In the genomic region with DNA sequence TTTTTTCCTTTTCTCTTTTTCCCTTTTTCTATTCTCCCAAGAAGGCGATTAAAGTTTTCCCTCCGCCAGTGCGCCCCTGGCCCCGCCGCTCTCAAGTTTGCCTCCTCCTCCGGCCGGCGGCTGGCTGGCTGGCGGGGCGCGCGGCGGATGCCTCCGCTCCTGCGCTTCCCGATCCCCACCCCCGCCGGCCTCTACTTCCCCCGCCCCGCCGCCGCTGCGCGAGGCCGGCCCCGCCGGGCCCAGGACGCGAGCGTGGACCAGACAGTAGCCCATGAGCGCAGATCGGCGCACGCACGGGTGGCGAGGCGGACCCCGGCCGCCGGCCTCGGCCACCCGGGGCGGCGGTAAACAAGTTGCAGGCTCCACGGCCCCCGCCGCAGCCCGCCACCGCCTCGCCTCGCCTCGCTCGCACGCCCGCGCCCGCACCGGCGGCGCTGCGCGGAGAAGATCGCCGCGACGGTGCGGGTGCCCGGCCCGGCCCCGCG, we compare ENCODE assay signal across 7 mouse cellular contexts. TPM values are rescaled to one million over a fixed set of nuclear protein-coding genes. Genes with fewer than 3 reads are reported as not detected.
DNase-seq lines count a peak whose midpoint lies in the region; ATAC-seq and TF ChIP-seq lines count a peak whose summit lies in the region.

No protein-coding gene starts in this region.

- H3K9ac ChIP-seq in liver, embryonic 12.5 days: peak overlapping the region; percentile 73
- H3K9ac ChIP-seq in stomach, postnatal 0 days (ENCODE audit: low read length): peak overlapping the region; percentile 93

- under 1% methylated on average over 71 of the region's 71 CpGs for WGBS in embryonic facial prominence, embryonic 10.5 days
- WGBS in liver, embryonic 12.5 days (ENCODE audit: insufficient replicate concordance): under 1% methylated on average over 64 of the region's 71 CpGs
- WGBS in stomach, postnatal 0 days: under 1% methylated on average over 61 of the region's 71 CpGs

- ATAC-seq in liver, embryonic 12.5 days: peak; percentile 48
- peak; percentile 74 for ATAC-seq in stomach, postnatal 0 days (ENCODE audit: low FRiP score, low TSS enrichment)

- peak overlapping the region; percentile 98 for H3K27ac ChIP-seq in embryonic facial prominence, embryonic 10.5 days (replicated peaks)
- peak overlapping the region; percentile 72 for H3K27ac ChIP-seq in liver, embryonic 12.5 days
- peak overlapping the region; percentile 97 for H3K27ac ChIP-seq in stomach, postnatal 0 days (replicated peaks)

- H3K4me1 ChIP-seq in embryonic facial prominence, embryonic 10.5 days: peaks cover 26% of the 10 kb centered on the region
- H3K4me1 ChIP-seq in liver, embryonic 12.5 days: peaks cover 20% of the 10 kb centered on the region
- no peaks in the 10 kb centered on the region for H3K4me1 ChIP-seq in stomach, postnatal 0 days (replicated peaks; ENCODE audit: control insufficient read depth, insufficient read depth)

- H3K27me3 ChIP-seq in embryonic facial prominence, embryonic 10.5 days (replicated peaks; ENCODE audit: low read depth, poor library complexity, severe bottlenecking): no peaks in the 10 kb centered on the region
- H3K27me3 ChIP-seq in liver, embryonic 12.5 days (replicated peaks): peaks cover 39% of the 10 kb centered on the region
- no peaks in the 10 kb centered on the region for H3K27me3 ChIP-seq in stomach, postnatal 0 days (ENCODE audit: control insufficient read depth, insufficient read depth, low read length)

- TF ChIP-seq CTCF in stomach, postnatal 0 days (IDR thresholded peaks at IDR 0.05; ENCODE audit: low read depth): no peak

- DNase-seq in adrenal gland, postnatal 14 days: peak; percentile 86
- DNase-seq in embryonic facial prominence, embryonic 10.5 days (ENCODE audit: low spot score): peak; percentile 79
- DNase-seq in heart, adult 8-10 months (ENCODE audit: low spot score): peak; percentile 31
- DNase-seq in kidney, adult 9 months: peak; percentile 53
- DNase-seq in neural tube, embryonic 10.5 days (ENCODE audit: extremely low spot score, low spot score): peak; percentile 74
- peak; percentile 76 for DNase-seq in stomach, postnatal 0 days (ENCODE audit: low spot score)

- H3K4me3 ChIP-seq in embryonic facial prominence, embryonic 10.5 days: peak overlapping the region; percentile 85
- H3K4me3 ChIP-seq in liver, embryonic 12.5 days: peak overlapping the region; percentile 70
- peak overlapping the region; percentile 90 for H3K4me3 ChIP-seq in stomach, postnatal 0 days (ENCODE audit: low read depth, low read length)

- no peak for TF ChIP-seq EP300 in stomach, postnatal 0 days (optimal IDR thresholded peaks at IDR 0.05)

- no peaks in the 10 kb centered on the region for H3K9me3 ChIP-seq in embryonic facial prominence, embryonic 10.5 days
- no peaks in the 10 kb centered on the region for H3K9me3 ChIP-seq in liver, embryonic 12.5 days (replicated peaks)
- no peaks in the 10 kb centered on the region for H3K9me3 ChIP-seq in stomach, postnatal 0 days (ENCODE audit: control insufficient read depth, low read length)

- H3K4me2 ChIP-seq in liver, embryonic 12.5 days: peak overlapping the region; percentile 91
- H3K4me2 ChIP-seq in stomach, postnatal 0 days (replicated peaks; ENCODE audit: low read depth): peak overlapping the region; percentile 90

- H3K36me3 ChIP-seq in embryonic facial prominence, embryonic 10.5 days (replicated peaks): peaks cover 7% of the 10 kb centered on the region
- H3K36me3 ChIP-seq in liver, embryonic 12.5 days: no peaks in the 10 kb centered on the region
- no peaks in the 10 kb centered on the region for H3K36me3 ChIP-seq in stomach, postnatal 0 days (ENCODE audit: control insufficient read depth, insufficient read depth, low read length)

RNA-seq across cellular contexts. Expression of a gene that starts 1.8 kb away (rescaled TPM):
- total RNA-seq in adrenal gland, postnatal 14 days (2021): 17.2 and 19.3 TPM in 2 replicates
- polyA plus RNA-seq in embryonic facial prominence, embryonic 10.5 days (2016; fragmentation: Nextera tagmentation; extraction: Ambion mirVana): 20.0 and 21.0 TPM in 2 replicates
- 1 to 10 TPM; 6.7 to 7.0 (median 6.9) TPM for total RNA-seq in heart, adult 8-10 months (2022)
- polyA plus RNA-seq in liver, embryonic 12.5 days (2016; fragmentation: Nextera tagmentation; extraction: Ambion mirVana): 3.9 and 4.1 TPM in 2 replicates
- polyA plus RNA-seq in stomach, postnatal 0 days (2015; fragmentation: Nextera tagmentation; extraction: Ambion mirVana): 4.3 and 4.9 TPM in 2 replicates

Comparison
In these comparisons a context has a peak if more than half of its experiments do, and no peak if none do; other contexts are left out.
1. Peak in every context shown above with its lines: DNase-seq, ATAC-seq, H3K4me3 ChIP-seq and H3K27ac ChIP-seq.
2. DNase-seq: peak in every context shown above with its lines; median percentile 86 in adrenal gland, postnatal 14 days; 79 in embryonic facial prominence, embryonic 10.5 days; 76 in stomach, postnatal 0 days; 74 in neural tube, embryonic 10.5 days; 53 in kidney, adult 9 months; 31 in heart, adult 8-10 months.